ENCODE assay signal across 8 mouse cellular contexts in genomic region chr19:45005957-45006712, GRCm38 (mm10). TPM values are rescaled to one million over a fixed set of nuclear protein-coding genes. Genes with fewer than 3 reads are reported as not detected.
A peak's percentile ranks its signal among the peaks of the same experiment; 100 is the strongest.
DNase-seq lines count a peak whose midpoint lies in the region; ATAC-seq and TF ChIP-seq lines count a peak whose summit lies in the region.

Gene Mrpl43, minus strand, starts transcription at chr19:45006442.

- no peaks in the 10 kb centered on the region for H3K79me2 ChIP-seq in liver, adult 2 months (ENCODE audit: control insufficient read depth, insufficient read depth, low read length)
- H3K79me2 ChIP-seq in myocyte (ENCODE audit: control insufficient read depth, insufficient read depth), result peaks cover 22% of the 10 kb centered on the region

- H3K27me3 ChIP-seq in heart, embryonic 10.5 days (ENCODE audit: insufficient read depth, poor library complexity, severe bottlenecking), result no peaks in the 10 kb centered on the region
- no peaks in the 10 kb centered on the region for H3K27me3 ChIP-seq in kidney, embryonic 16.5 days (ENCODE audit: insufficient read depth, low read length)
- H3K27me3 ChIP-seq in liver, adult 2 months (ENCODE audit: control insufficient read depth, insufficient read depth, low read length), result no peaks in the 10 kb centered on the region
- H3K27me3 ChIP-seq in myocyte (ENCODE audit: control insufficient read depth, insufficient read depth, insufficient read length), result no peaks in the 10 kb centered on the region
- H3K27me3 ChIP-seq in splenic B cell, adult 2 months (ENCODE audit: control insufficient read depth, insufficient read depth, low read length, poor library complexity, severe bottlenecking), result no peaks in the 10 kb centered on the region

- no peaks in the 10 kb centered on the region for H3K9me3 ChIP-seq in heart, embryonic 10.5 days
- no peaks in the 10 kb centered on the region for H3K9me3 ChIP-seq in kidney, embryonic 16.5 days (ENCODE audit: low read length)

- WGBS in heart, embryonic 10.5 days, result under 1% methylated on average over 82 of the region's 82 CpGs
- WGBS in kidney, embryonic 16.5 days, result under 1% methylated on average over 77 of the region's 82 CpGs
- under 1% methylated on average over 82 of the region's 82 CpGs for WGBS in liver, adult 2 months

- peaks cover 57% of the 10 kb centered on the region for H3K36me3 ChIP-seq in heart, embryonic 10.5 days
- peaks cover 30% of the 10 kb centered on the region for H3K36me3 ChIP-seq in kidney, embryonic 16.5 days (ENCODE audit: insufficient read depth, low read length)
- peaks cover 9% of the 10 kb centered on the region for H3K36me3 ChIP-seq in liver, adult 2 months (ENCODE audit: control insufficient read depth, insufficient read depth, low read length)
- no peaks in the 10 kb centered on the region for H3K36me3 ChIP-seq in myocyte (ENCODE audit: control insufficient read depth, insufficient read depth)
- peaks cover 6% of the 10 kb centered on the region for H3K36me3 ChIP-seq in splenic B cell, adult 2 months (ENCODE audit: control insufficient read depth, insufficient read depth, low read length, poor library complexity, severe bottlenecking)

- H3K27ac ChIP-seq in bone marrow macrophage, adult 2 months (ENCODE audit: insufficient read depth, low read depth, low read length), result peak within 1 kb of the TSS; percentile 79
- H3K27ac ChIP-seq in embryonic fibroblast, embryonic 13.5 days (ENCODE audit: insufficient read depth, low read length), result peak within 1 kb of the TSS; percentile 75
- H3K27ac ChIP-seq in heart, embryonic 10.5 days, result peak within 1 kb of the TSS; percentile 88
- peak within 1 kb of the TSS; percentile 87 for H3K27ac ChIP-seq in kidney, embryonic 16.5 days (ENCODE audit: low read length)
- H3K27ac ChIP-seq in liver, adult 2 months (replicated peaks; ENCODE audit: insufficient read depth, low read depth, low read length), result peak within 1 kb of the TSS; percentile 78

- peak; percentile 94 for DNase-seq in A20 (ENCODE audit: low read depth, low spot score)
- peak; percentile 98 for DNase-seq in heart, embryonic 10.5 days (ENCODE audit: low spot score)
- DNase-seq in liver, adult 2 months (ENCODE audit: extremely low read depth, low read depth, low spot score), result peak; percentile 86
- peak; percentile 95 for DNase-seq in splenic B cell, adult 2 months (ENCODE audit: low read depth, low spot score)

- peaks cover 10% of the 10 kb centered on the region for H3K4me1 ChIP-seq in bone marrow macrophage, adult 2 months (ENCODE audit: control insufficient read depth, insufficient read depth, low read length)
- H3K4me1 ChIP-seq in embryonic fibroblast, embryonic 13.5 days (ENCODE audit: control insufficient read depth, insufficient read depth, low read length), result peaks cover 8% of the 10 kb centered on the region
- H3K4me1 ChIP-seq in heart, embryonic 10.5 days, result peaks cover 24% of the 10 kb centered on the region
- H3K4me1 ChIP-seq in kidney, embryonic 16.5 days (ENCODE audit: insufficient read depth, low read length), result peaks cover 24% of the 10 kb centered on the region
- H3K4me1 ChIP-seq in liver, adult 2 months (ENCODE audit: control insufficient read depth, insufficient read depth, low read length), result peaks cover 15% of the 10 kb centered on the region

- no peak for TF ChIP-seq POLR2A in bone marrow macrophage, adult 2 months (IDR thresholded peaks at IDR 0.05; ENCODE audit: borderline replicate concordance, low read depth, low read length)
- no peak; the same call in none of the 2 replicates for TF ChIP-seq POLR2A in embryonic fibroblast, embryonic 13.5 days (IDR thresholded peaks at IDR 0.05; ENCODE audit: low read depth, low read length)
- TF ChIP-seq POLR2A in liver, adult 2 months (IDR thresholded peaks at IDR 0.05; ENCODE audit: extremely low read depth, insufficient read depth, low read length), result 0 out of 2 replicates have a peak, but pooled peaks have one; percentile 45
- peak; percentile 62 for TF ChIP-seq POLR2A in myocyte (IDR thresholded peaks at IDR 0.05; ENCODE audit: insufficient read length, low read depth)

- peak within 1 kb of the TSS; percentile 87 for H3ac ChIP-seq in myocyte (ENCODE audit: control insufficient read depth, insufficient read length)

- peak within 1 kb of the TSS; percentile 86 for H3K4me2 ChIP-seq in kidney, embryonic 16.5 days (replicated peaks; ENCODE audit: low read depth, low read length)
- H3K4me2 ChIP-seq in myocyte (ENCODE audit: low read depth), result peak within 1 kb of the TSS; percentile 95

- H3K9ac ChIP-seq in kidney, embryonic 16.5 days (replicated peaks; ENCODE audit: low read length), result peak within 1 kb of the TSS; percentile 90
- H3K9ac ChIP-seq in liver, adult 2 months (ENCODE audit: low read depth, low read length), result peak within 1 kb of the TSS; percentile 91

- H3K4me3 ChIP-seq in bone marrow macrophage, adult 2 months (ENCODE audit: insufficient read depth, low read length), result peak within 1 kb of the TSS; percentile 92
- peak within 1 kb of the TSS; percentile 73 for H3K4me3 ChIP-seq in embryonic fibroblast, embryonic 13.5 days (ENCODE audit: insufficient read depth, low read length)
- peak within 1 kb of the TSS; percentile 91 for H3K4me3 ChIP-seq in heart, embryonic 10.5 days
- H3K4me3 ChIP-seq in kidney, embryonic 16.5 days (ENCODE audit: low read length), result peak within 1 kb of the TSS; percentile 97
- H3K4me3 ChIP-seq in liver, adult 2 months (ENCODE audit: insufficient read depth, low read depth, low read length), result peak within 1 kb of the TSS; percentile 82
- peak within 1 kb of the TSS; percentile 97 for H3K4me3 ChIP-seq in myocyte

- no peak for TF ChIP-seq CTCF in bone marrow macrophage, adult 2 months (IDR thresholded peaks at IDR 0.05; ENCODE audit: low read depth, low read length)
- TF ChIP-seq CTCF in embryonic fibroblast, embryonic 13.5 days (IDR thresholded peaks at IDR 0.05; ENCODE audit: borderline replicate concordance, insufficient read depth, low read length), result no peak
- no peak for TF ChIP-seq CTCF in liver, adult 2 months (IDR thresholded peaks at IDR 0.05; ENCODE audit: low read depth, low read length)

- peak; percentile 92 for ATAC-seq in kidney, embryonic 16.5 days (ENCODE audit: low FRiP score, low TSS enrichment)

TF ChIP-seq in myocyte, 11 proteins besides CTCF, POLR2A, EP300 and RAD21:
- peak in 1 of 3 experiments; percentile 27 for TF ChIP-seq MYOG (IDR thresholded peaks at IDR 0.05; ENCODE audit: control insufficient read depth in 1 of 3, insufficient read depth in 1 of 3, insufficient read length in 2 of 3, low read depth in 2 of 3)
- TF ChIP-seq MAX (IDR thresholded peaks at IDR 0.05; ENCODE audit: low read depth), result peak; percentile 76
- TF ChIP-seq USF1 (IDR thresholded peaks at IDR 0.05; ENCODE audit: low read depth), result peak; percentile 59
- TF ChIP-seq REST (IDR thresholded peaks at IDR 0.05; ENCODE audit: insufficient read depth, insufficient read length), result no peak
- no peak for TF ChIP-seq CEBPB (IDR thresholded peaks at IDR 0.05; ENCODE audit: insufficient read depth, poor library complexity, severe bottlenecking)
- no peak for TF ChIP-seq POLR2AphosphoS2 (IDR thresholded peaks at IDR 0.05; ENCODE audit: insufficient read length, low read depth)
- TF ChIP-seq TCF3 (IDR thresholded peaks at IDR 0.05; ENCODE audit: insufficient read length, low read depth), result no peak
- no peak for TF ChIP-seq TCF12 (IDR thresholded peaks at IDR 0.05; ENCODE audit: insufficient read depth, poor library complexity, severe bottlenecking)
- TF ChIP-seq SRF (IDR thresholded peaks at IDR 0.05; ENCODE audit: control insufficient read depth, insufficient read length, low read depth), result peak; percentile 18
- peak; percentile 53 for TF ChIP-seq E2F4 (IDR thresholded peaks at IDR 0.05; ENCODE audit: insufficient read depth)
- peak in 1 of 3 experiments; percentile 37 for TF ChIP-seq MYOD1 (IDR thresholded peaks at IDR 0.05; ENCODE audit: control insufficient read depth in 1 of 3, insufficient read length in 2 of 3, low read depth in 2 of 3)

RNA-seq across cellular contexts. Expression of gene Mrpl43, which starts in this region (rescaled TPM):
- 38.5 and 42.1 TPM in 2 replicates for polyA plus RNA-seq in bone marrow macrophage, adult 2 months (2012; ENCODE audit: insufficient read depth, insufficient read length, missing spikeins)
- 31.1 and 36.9 TPM in 2 replicates for polyA plus RNA-seq in embryonic fibroblast, embryonic 13.5 days (2011; ENCODE audit: insufficient read length, low read depth, missing spikeins)
- 63.8 and 66.3 TPM in 2 replicates for polyA plus RNA-seq in heart, embryonic 10.5 days (2016; fragmentation: Nextera tagmentation; extraction: Ambion mirVana)
- polyA plus RNA-seq in kidney, embryonic 16.5 days (2015; fragmentation: Nextera tagmentation; extraction: Ambion mirVana), result 69.5 and 72.8 TPM in 2 replicates
- total RNA-seq in liver, adult 2 months (2014; rRNA removed), result 26.6 and 32.3 TPM in 2 replicates
- 76.2 and 80.0 TPM in 2 replicates for polyA plus RNA-seq in liver, adult 2 months (2012; rRNA removed)
- polyA plus RNA-seq in myocyte (2012; fragmentation: generic; extraction: Trizol), result 81.3 TPM

Comparison
In these comparisons a context has a peak if more than half of its experiments do, and no peak if none do; other contexts are left out.
1. Peak in every context shown above with its lines: DNase-seq, ATAC-seq, H3K4me3 ChIP-seq and H3K27ac ChIP-seq.
2. POLR2A ChIP-seq: peak in liver, adult 2 months (single experiment) and myocyte (single experiment); none in bone marrow macrophage, adult 2 months (single experiment) and embryonic fibroblast, embryonic 13.5 days (single experiment).